Mouse (Mus musculus): ENCODE measurements around the gene Elf1.
A peak's percentile ranks its signal among the peaks of the same experiment; 100 is the strongest.

The Elf1 gene

DNA sequence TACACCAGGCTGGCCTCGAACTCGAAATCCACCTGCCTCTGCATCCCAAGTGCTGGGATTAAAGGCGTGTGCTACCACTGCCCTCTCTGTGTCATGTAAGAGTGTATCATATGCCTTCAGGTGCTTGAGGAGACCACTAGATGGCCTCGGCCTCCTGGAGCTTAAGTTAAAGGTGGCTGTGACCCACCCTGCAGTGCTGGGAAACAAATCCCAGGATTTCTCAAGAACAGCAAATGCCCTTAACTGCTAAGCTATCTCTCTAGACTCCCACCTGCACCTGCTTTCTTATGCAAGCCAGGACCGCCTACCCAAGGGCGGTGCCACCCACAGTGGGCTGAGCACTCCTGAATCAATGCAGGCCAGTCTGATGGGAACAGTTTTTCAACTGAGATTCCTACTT, 83.8 kb downstream of the Elf1 start:
- DNase-seq (ENCODE audit: low read depth, low spot score), result no peak

DNA sequence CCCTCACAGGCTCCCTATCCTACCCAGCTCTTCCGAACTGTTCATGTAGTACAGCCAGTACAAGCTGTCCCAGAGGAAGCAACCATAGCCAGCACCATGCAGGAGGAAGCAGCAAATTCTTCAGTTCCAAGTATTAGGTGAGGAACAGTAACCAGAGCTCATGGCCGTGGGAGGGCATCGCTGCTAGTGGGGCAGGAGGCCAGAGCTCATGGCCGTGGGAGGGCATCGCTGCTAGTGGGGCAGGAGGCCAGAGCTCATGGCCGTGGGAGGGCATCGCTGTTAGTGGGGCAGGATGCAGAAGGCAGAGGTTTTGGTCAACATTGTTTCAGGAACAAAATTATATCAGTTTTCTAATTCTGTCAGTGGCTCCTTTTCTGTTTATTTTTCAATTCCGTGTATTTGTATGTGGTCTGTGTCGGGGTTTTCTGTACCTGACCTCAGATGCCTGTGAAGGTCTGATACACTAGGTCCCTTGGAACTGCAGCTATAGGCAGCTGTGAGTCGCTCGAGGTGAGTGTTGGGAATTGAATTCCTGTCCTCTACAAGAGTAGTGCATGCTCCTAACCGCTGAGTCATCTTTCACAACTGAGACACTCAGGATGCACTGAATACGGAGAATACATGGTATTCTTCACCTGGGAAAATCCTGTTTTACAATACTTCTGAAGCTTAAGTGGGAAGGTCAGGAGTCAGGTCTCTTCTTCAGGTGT, 92.6 kb downstream of the Elf1 start:
- DNase-seq (ENCODE audit: low read depth, low spot score), result no peak

DNA sequence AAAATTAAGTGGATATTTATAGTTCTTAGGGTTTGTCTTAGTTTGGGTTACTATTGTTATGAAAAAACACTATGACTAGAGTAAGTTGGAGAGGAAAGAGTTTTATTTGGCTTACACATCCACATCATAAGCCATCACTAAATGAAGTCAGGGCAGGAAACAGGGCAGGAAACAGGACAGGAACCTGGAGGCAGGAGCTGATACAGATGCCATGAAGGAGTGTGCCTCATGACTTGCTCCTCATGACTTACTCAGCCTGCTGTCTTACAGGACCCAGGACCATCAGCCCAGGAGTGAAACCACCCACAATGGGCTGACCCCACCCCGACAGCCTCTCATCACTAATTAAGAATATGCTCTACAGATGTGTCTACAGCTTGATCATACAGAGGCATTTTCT, 93.4 kb downstream of the Elf1 start:
- DNase-seq (ENCODE audit: low read depth, low spot score), result no peak

DNA sequence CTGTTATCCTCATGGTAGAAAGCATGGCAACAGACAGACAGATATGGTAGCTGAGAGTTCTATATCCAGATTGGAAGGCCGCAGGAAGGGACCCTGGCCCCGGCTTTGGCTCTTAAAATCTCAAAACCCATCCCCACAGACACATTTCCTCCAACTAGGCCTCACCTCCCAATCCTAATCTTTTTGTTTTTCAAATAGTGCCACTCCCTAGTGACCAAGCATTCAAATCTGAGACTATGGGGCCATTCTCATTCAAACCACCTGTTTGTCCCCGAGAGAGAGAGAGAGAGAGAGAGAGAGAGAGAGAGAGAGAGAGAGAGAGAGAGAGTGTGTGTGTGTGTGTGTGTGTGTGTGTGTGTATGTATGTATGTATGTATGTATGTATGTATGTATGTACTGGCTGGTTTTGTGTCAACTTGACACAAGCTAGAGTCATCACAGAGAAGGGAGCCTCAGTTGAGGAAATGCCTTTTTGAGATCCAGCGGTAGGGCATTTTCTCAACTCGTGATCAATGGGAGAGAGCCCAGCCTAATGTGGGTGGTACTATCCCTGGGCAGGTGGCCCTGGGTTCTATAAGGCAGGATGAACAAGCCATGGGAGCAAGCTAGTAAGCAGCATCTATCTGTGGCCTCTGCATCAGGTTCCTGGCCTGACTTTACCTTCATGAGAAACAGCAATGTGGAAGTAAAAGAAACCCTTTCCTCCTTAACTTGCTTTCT, 102.7 kb downstream of the Elf1 start:
- DNase-seq (ENCODE audit: low read depth, low spot score), result no peak

DNA sequence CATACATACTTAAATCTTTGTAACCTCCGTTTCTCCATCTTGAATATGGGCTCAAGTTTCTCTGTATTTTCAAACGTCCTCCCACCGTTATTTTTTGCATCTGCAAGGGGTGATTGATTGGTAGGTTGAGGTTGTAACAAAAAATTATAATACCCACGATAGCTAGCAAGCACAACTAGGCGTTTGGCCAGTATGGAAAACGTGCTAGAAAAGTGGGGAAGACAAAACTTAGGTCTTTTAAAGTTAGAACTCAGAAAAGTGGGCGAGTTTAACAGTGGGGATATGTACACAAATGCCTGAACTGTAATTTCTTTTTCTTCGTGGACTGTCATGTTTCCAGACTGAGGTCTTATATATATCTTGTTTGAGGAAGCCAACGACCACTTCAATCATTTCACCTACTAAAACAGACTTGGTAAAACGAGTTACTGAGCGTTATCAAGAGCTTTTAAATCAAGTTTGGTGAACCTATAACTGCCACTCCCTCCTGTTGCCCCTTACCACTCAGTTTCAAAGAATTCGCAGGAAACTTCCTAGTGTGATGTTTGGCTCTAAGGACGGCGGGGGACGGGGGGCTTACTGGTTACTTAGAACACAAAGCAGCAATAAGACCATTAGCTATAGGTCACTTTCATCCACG, 105.6 kb downstream of the Elf1 start:
- DNase-seq (ENCODE audit: low read depth, low spot score), result no peak

DNA sequence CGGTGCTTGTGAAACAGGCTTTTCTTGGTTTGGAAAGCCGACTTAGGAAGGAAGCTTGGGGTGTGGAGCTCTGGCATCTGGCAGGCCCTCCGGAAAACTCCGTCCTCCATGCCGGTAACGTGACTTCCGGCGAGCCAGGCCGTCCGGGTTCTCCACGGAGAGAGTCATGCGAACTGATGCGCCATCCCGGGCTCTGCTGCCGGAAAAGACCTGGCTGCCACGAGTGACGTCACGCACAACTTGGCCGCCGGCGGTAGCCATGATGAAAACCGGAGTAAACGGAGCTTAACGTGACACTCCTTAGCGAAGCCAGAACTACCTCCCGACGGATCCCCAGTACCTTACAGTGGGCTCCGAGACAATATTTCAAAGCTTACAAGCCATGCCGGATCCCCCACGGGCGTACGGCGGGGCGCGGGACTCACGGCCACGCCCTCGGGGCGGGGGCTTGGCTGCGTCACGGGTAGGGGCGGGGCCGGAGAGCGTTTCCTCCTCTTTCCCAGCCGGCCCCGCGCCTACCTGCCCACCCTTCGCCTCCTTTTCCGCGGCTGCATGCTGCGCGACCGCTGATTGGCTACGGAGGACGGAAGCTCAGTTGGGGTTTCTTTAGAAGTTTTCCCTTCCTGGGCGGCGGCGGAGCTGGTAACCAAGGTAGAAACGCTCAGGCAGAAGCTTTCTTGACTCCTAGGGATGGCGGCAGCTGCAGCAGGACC, 106.3 kb downstream of the Elf1 start, which contains the start of gene Sugt1:
Gene Sugt1 (plus strand): TSS at position 553 of the 713 bp plus-strand sequence.
- peak; percentile 94 for DNase-seq (ENCODE audit: low read depth, low spot score)

DNA sequence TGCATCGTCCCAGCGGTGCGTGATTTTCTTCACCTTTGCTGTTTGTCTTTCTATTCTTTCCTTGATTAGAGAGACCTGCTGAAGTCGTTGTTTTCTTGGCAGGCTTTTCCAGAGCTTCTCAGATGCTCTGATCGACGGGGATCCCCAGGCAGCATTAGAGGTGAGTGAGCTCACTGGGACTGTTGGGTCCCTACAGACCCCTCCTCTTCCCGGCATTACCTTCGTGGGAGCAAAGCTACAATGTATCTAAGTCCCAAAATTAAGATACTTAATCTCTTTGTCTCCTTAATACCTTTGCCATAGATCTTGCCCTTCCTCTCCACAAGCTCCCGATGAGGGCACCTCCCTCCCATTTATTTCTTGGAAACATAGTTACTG, 106.8 kb downstream of the Elf1 start:
- DNase-seq (ENCODE audit: low read depth, low spot score), result peak; percentile 6

DNA sequence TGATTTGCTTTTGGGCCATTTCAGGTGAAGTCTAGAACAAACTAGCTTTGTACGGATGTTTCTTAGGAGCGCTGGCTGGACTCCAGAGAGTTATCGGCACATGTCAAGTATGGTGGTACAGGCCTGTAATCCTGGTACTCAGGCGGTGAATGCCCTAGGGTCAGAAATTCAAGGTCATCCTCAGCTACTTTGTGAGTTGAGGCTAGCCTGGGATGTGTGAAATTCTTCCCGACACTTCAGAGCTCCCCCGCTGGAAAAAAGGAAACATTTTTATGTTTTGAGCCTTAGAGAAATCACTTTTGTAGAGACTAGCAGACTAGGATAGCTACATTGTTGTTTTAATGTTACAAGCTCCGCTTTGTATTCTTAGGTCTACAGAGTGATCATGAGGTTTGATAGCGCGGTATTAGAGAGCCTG, 107.5 kb downstream of the Elf1 start:
- DNase-seq (ENCODE audit: low read depth, low spot score), result no peak

DNA sequence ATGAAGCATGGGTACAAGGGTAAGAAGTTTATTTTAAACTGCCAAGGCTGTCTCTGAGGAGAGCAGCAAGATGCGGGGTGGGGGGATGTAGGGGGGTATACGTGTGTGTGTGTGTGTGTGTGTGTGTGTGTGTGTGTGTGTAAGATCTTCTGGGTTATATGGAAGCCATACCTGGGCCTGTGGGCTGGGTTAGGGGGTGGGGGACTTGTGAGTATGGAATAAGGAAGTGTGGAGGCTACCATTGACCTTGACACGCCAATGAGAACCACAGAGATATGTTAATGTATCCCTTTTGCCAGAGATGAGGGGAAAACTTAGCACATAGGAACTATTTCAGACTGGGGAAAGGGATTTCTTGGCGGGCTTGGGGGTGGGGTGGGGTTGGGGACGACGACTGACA, 108.4 kb downstream of the Elf1 start:
- no peak for DNase-seq (ENCODE audit: low read depth, low spot score)

DNA sequence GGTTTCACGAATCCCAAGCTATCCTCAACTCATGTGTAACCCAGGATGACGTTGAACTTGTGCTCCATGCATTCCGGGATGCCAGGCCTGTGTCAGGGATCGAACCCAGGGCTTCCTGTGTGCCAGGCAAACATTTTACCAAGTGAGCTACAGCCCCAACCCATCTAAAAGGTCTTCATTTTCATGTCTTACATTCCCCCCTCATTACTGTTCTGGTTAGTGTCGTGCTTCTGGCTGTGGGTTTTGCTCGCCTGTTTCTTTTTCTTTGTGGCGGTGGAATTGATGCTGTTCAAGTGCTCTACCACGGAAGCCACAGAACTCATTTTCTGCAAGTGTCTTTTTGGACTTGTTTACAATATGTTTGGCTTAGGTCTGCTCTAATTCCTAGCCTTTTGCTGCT, 109.9 kb downstream of the Elf1 start:
- no peak for DNase-seq (ENCODE audit: low read depth, low spot score)

DNA sequence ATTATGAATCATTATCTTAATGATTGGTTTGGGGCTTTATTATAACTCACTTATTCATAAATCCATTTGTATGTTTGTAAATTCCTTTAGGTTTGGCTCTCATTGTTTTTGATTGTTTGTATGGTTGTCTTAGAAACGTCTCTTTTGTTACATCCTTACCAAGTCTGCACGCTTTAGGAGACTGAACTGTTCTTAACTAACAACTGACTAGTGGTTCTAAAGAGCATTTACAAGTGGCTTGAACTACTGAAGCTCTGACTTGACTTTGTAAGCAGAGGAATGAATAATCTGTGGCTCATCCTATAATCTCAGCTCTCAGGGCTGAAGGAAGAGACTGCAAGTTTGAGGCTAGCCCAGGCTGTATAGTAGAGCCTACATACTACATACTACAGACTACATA, 110.6 kb downstream of the Elf1 start:
- DNase-seq (ENCODE audit: low read depth, low spot score), result no peak

DNA sequence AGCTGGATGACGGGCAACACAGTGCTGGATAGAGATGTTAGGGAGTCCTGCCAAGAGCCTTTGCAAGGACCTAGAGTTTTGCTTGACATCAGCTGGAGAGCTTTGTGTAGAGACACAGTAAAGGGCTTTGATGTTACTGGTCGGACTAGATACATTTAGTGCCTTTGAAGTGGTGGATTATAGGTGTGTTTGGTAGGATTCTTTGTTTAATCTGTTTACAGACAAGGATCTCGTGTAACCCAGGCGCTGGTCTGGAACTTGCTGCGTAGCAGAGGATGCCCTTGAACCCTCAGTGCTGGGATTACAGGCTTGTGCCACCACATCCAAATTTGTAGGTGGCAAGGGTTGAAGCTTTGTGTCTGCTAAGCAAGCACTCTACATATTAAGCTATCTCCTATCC, 113.1 kb downstream of the Elf1 start:
- no peak for DNase-seq (ENCODE audit: low read depth, low spot score)

DNA sequence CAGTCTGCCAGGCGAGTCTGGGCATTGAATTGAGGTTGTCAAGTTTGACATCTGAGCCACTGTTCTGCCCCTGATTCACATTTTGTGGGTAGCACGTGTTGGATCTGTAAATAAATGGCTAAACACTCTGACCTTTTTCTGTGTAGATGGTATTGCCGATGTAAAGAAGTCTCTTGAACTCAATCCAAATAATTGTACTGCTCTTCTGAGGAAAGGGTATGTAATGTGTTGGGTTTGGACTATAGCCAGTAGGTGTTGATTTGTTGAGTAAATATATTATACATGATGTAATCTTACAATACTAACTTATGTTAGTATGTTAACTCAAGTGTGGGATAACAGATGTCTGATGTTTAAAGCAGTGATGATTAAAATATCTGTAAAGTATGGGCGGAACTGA, 115.6 kb downstream of the Elf1 start:
- DNase-seq (ENCODE audit: low read depth, low spot score), result no peak

DNA sequence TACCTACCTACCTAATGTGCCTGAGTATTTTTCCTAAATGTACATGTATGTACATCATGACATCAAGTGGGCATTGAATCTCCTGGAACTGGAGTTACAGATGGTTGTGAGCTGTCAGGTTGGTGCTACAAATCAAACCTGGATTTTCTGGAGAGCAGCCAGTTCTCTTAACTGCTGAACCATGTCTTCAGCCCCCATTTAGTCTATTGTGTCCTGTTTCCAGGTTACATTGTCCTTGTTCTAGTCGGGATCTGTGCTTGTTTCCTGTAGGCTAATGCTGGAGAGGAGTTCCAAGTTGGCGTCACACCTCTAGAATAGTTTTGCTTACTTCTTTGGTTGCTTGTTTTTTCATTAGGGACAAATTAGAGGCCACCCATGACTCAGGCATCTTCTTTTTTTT, 124.9 kb downstream of the Elf1 start:
- no peak for DNase-seq (ENCODE audit: low read depth, low spot score)

DNA sequence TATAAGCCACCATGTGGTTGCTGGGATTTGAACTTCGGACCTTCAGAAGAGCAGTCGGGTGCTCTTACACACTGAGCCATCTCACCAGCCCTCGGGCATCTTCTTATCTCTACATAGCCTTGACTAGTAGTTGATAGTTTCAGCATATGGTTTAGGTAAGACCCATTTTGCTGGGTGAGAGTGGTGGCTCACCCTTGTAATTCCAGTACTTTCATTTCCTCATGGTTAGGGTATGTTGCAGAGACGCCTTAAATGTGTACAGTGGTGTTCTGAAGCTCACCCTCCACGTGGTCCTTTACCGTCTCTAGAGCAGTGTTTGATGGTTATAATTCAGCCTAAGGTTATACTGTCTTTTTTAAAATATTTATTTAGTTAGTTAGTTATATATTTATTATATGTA, 125.4 kb downstream of the Elf1 start:
- DNase-seq (ENCODE audit: low read depth, low spot score), result no peak

DNA sequence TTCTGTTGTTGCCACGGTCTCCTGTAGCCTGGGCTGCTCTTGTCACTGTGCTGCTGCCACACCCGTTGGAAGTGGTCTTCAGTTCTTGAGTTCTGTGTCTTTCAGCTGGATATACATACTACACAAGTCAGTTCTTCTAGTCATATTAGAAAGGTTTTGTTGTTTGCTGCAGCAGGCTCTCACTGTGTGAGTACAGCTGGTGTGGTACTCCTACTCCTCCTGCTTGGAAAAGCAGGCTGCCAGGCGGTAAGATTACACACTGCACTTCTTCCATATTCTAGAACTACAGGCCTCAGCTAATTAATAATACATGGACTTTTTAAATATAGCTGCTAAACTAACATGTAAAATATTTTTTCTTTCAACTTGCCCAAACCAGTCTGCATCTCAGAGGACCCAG, 125.9 kb downstream of the Elf1 start:
- peak; percentile 2 for DNase-seq (ENCODE audit: low read depth, low spot score)

DNA sequence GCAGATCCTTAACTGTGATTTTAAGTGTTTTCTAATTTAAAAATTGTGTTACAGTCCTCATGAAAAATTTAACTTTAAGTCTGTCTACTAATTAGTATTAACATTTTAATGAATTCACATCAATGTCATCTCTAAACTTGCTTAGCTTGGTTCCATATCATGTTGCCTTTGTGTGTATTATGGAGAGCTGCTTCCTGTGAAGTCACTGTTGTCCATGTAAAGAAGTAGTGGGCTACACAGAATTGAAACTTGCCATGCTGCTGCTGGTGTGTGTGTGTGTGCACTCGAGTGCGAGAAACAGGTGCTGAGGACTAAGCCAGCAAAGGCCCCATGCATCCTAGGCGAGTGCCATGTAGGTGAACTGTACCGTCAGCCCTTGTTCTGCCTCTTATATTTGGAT, 126.4 kb downstream of the Elf1 start:
- no peak for DNase-seq (ENCODE audit: low read depth, low spot score)

DNA sequence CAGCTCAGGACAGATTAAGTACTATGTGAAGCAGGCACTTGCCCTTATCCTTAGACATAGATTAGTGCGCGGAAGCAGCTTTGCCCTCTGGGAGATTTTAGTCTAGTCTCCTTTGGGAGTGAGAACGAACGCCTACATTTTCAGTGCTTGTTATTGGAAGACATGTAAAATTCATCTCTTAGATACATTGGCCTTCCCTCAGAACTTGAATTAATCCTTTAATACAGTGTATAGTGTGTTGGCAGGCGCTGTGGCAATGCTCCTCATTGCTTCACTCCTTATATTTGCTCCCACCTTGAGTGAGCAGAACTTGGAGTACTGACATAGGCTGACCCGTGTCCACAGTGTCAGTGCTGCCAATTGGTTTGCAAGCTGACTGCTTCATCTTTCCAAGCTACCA, 127.3 kb downstream of the Elf1 start:
- no peak for DNase-seq (ENCODE audit: low read depth, low spot score)

DNA sequence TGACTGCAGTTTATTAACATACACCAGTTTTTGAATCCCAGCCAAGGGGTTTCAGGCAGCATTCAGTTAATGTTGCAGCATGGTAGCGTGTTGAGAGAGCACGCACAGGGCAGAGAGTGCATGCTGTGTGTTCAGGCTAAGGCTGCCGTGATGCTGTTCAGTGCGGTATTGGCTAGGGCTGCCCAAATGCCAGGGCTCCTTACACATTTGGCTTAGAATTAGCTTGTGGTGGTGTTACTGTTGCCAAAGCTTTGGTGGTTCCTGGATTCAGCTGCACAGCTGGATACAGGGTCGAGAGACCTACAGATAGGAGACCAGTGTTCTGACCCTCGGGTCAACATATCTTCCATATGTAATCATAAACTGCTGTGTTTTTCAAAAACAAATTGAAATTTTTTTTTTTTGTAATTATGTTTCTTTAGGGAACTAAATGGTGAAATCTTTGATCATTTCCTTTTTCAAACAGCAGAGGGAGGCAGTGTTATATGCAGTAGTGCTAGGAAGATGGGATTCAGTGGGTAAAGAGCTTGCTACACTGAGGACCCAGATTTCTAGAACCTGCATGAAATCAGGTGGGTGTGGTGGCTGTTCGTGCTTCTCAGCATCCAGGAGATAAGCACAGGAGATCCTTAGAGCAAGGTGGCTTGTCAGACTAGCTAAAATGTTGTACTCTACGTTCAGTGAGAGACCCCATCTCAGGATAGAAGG, 136.3 kb downstream of the Elf1 start:
- peak; percentile 51 for DNase-seq (ENCODE audit: low read depth, low spot score)

DNA sequence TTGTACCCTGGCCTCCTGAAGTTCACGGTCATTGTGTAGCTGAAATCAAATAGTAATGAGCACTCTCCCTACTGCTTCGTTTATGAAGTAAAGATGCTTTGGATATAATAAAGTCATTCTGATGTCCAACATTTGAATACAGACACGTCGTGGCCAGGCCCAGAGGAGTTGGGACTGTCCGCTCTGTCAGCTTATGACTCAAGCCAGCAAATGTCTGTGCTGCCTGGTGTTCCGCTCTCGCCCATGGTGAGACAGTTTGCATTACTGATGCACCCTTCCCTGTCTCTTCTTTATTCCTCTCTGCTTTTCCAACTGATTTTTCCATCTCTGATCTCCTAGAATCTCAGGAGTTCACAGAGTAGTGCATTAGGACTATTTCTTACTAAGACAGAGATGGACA, 138.8 kb downstream of the Elf1 start:
- no peak for DNase-seq (ENCODE audit: low read depth, low spot score)

DNA sequence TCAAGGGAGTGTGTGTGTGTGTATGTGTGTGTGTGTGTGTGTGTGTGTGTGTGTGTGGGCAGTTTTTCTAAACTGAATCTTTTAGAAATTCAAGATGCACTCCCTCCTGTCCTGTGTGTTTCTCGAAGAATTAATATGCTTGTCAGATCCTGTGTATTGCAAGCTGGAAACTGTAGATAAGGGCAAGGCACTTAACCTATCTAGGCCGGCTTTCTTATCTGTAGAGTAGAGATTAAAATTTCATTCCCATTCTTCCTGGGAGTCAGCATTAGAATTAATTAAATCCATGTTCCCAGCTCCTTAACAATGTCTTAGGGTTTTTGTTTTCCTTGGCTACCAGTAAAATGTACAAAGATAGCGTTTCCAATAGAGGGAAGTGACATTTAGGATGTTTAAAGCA, 140.1 kb downstream of the Elf1 start:
- DNase-seq (ENCODE audit: low read depth, low spot score), result no peak

Measured in brain, embryonic 18.5 days (tissue).